Mouse (Mus musculus) thymus, postnatal 14 days (tissue): ENCODE measurements around the gene Rbpj.
"Not testable (repeated sequence)": the region's sequence is repeated elsewhere in the genome, so short reads cannot be mapped to it uniquely, and the experiment has no call there.

ENCODE experiments used
- DNase-seq: peaks from one replicate; pipeline ENCODE4 v3.0.0; 2021

Gene Rbpj

GRCm38 (mm10) chr5:53516482-53516881 lies 50.5 kb downstream of the Rbpj start:
- no peak for DNase-seq

GRCm38 (mm10) chr5:53517802-53518201 lies 51.9 kb downstream of the Rbpj start:
- no peak for DNase-seq

- DNase-seq, result no peak
Observed at GRCm38 (mm10) chr5:53519131-53519530, 53.2 kb downstream of the Rbpj start.

- no peak for DNase-seq
Observed at GRCm38 (mm10) chr5:53519998-53520577, 54.1 kb downstream of the Rbpj start.

GRCm38 (mm10) chr5:53523046-53523445 lies 57.1 kb downstream of the Rbpj start:
- DNase-seq, result no peak

- DNase-seq, result no peak
Observed at GRCm38 (mm10) chr5:53524162-53524561, 58.2 kb downstream of the Rbpj start.

GRCm38 (mm10) chr5:53524831-53525230 lies 58.9 kb downstream of the Rbpj start:
- DNase-seq, result no peak

GRCm38 (mm10) chr5:53525305-53526069 lies 59.5 kb downstream of the Rbpj start:
- DNase-seq, result no peak

- DNase-seq, result no peak
Observed at GRCm38 (mm10) chr5:53526070-53526430, 60.1 kb downstream of the Rbpj start.

- no peak for DNase-seq
Observed at GRCm38 (mm10) chr5:53529846-53530245, 63.9 kb downstream of the Rbpj start.

GRCm38 (mm10) chr5:53535096-53535495 lies 69.1 kb downstream of the Rbpj start:
- no peak for DNase-seq

GRCm38 (mm10) chr5:53536635-53537554 lies 70.9 kb downstream of the Rbpj start:
- DNase-seq, result no peak

- no peak for DNase-seq
Observed at GRCm38 (mm10) chr5:53539860-53540633, 74.1 kb downstream of the Rbpj start.

GRCm38 (mm10) chr5:53542073-53542472 lies 76.1 kb downstream of the Rbpj start:
- no peak for DNase-seq

- no peak for DNase-seq
Observed at GRCm38 (mm10) chr5:53543399-53543798, 77.4 kb downstream of the Rbpj start.

GRCm38 (mm10) chr5:53543945-53544344 lies 78.0 kb downstream of the Rbpj start:
- DNase-seq, result no peak

GRCm38 (mm10) chr5:53546440-53546839 lies 80.5 kb downstream of the Rbpj start:
- no peak for DNase-seq

GRCm38 (mm10) chr5:53546979-53547472 lies 81.1 kb downstream of the Rbpj start:
- DNase-seq, result no peak

GRCm38 (mm10) chr5:53550329-53550728 lies 84.4 kb downstream of the Rbpj start:
- not testable (repeated sequence) for DNase-seq

- DNase-seq, result no peak
Observed at GRCm38 (mm10) chr5:53551394-53551793, 85.4 kb downstream of the Rbpj start.

GRCm38 (mm10) chr5:53551910-53552309 lies 86.0 kb downstream of the Rbpj start:
- DNase-seq, result no peak

- no peak for DNase-seq
Observed at GRCm38 (mm10) chr5:53553281-53553680, 87.3 kb downstream of the Rbpj start.

- DNase-seq, result no peak
Observed at GRCm38 (mm10) chr5:53554180-53554579, 88.2 kb downstream of the Rbpj start.
